9 mouse cellular contexts compared by ENCODE assay signal in the genomic region with DNA sequence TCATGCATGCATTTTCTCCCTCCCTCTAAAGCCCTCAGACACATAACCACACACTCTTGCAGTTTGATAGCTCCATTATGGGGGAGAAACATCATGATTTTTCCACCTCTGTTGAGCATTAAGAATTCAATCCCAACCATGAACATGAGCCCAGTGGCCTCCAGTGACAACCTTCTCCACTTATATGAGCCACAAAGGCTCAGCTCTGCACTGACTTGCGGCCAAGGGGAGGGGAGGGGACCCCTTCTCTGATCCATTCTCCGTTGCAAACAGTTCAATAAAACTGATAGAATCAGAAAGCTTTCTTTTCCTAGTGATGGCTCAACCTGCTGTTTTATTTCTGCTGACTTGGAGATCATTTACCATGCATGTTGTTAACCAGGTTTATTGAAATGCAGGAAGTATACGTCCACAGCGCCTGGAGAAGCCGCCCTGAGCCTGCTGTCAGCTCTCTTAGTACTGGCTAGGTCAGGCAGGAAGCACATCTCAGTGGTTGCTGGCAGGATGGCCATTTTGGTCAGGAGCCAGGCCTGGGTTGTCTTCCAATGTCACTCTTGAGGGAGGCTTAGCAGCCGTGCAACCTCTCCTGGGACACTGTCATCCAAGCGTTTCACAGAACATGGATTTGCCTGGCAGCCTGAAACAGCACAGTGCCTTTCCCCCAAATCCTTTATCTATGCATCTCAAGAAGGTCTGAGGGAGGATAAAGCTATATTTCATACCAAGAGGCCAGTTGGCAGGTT.
A peak's percentile ranks its signal among the peaks of the same experiment; 100 is the strongest.
DNase-seq lines count a peak whose midpoint lies in the region; ATAC-seq and TF ChIP-seq lines count a peak whose summit lies in the region.
"Had no signal": no experiment of that assay in that cellular context is flagged by ENCODE, and none has a peak within 500 bp of the region (broad histone marks: within the 10 kb centered on the region; RNA-seq: fewer than 3 reads in every experiment).

No protein-coding gene starts in this region.

- no peak overlapping the region for H3K4me3 ChIP-seq in heart, adult 2 months
- no peak overlapping the region for H3K4me3 ChIP-seq in heart, embryonic 10.5 days
- H3K4me3 ChIP-seq in kidney, postnatal 0 days (replicated peaks; ENCODE audit: low read depth, low read length) = no peak overlapping the region
- no peak overlapping the region for H3K4me3 ChIP-seq in liver, postnatal 0 days (ENCODE audit: low read depth, low read length)

- 26% methylated on average over 7 of the region's 7 CpGs for WGBS in heart, adult 2 months
- WGBS in heart, embryonic 10.5 days = 73% methylated on average over 7 of the region's 7 CpGs
- 40% methylated on average over 7 of the region's 7 CpGs for WGBS in kidney, postnatal 0 days
- WGBS in liver, postnatal 0 days (ENCODE audit: insufficient replicate concordance) = 67% methylated on average over 7 of the region's 7 CpGs

- H3K4me2 ChIP-seq in kidney, postnatal 0 days (ENCODE audit: low read length) = no peak overlapping the region
- H3K4me2 ChIP-seq in liver, postnatal 0 days (ENCODE audit: low read depth, low read length) = no peak overlapping the region

- no peak overlapping the region for H3K27ac ChIP-seq in heart, adult 2 months
- H3K27ac ChIP-seq in heart, embryonic 10.5 days = no peak overlapping the region
- peak overlapping the region; percentile 8; the same call in 1 of the 2 replicates for H3K27ac ChIP-seq in kidney, postnatal 0 days
- no peak overlapping the region for H3K27ac ChIP-seq in liver, postnatal 0 days (ENCODE audit: low read depth)
- H3K27ac ChIP-seq: liver, embryonic 14.5 days had no signal

- intact Hi-C loops in heart, adult 2 months (cut with DNase I) = no loop called here

- no peak for ATAC-seq in kidney, postnatal 0 days (replicated peaks; ENCODE audit: low FRiP score, low read depth)
- ATAC-seq in liver, postnatal 0 days = no peak

- no peak for TF ChIP-seq POLR2A in heart, adult 2 months (IDR thresholded peaks at IDR 0.05; ENCODE audit: insufficient read depth, low read depth, low read length)

- H3K36me3 ChIP-seq in heart, adult 2 months (ENCODE audit: control insufficient read depth, insufficient read depth, low read length) = no peaks in the 10 kb centered on the region
- no peaks in the 10 kb centered on the region for H3K36me3 ChIP-seq in heart, embryonic 10.5 days
- H3K36me3 ChIP-seq in kidney, postnatal 0 days (ENCODE audit: insufficient read depth, low read length) = no peaks in the 10 kb centered on the region
- H3K36me3 ChIP-seq in liver, postnatal 0 days (replicated peaks; ENCODE audit: insufficient read depth, low read length) = no peaks in the 10 kb centered on the region

- H3K27me3 ChIP-seq in heart, adult 2 months (ENCODE audit: control insufficient read depth, insufficient read depth, low read length) = no peaks in the 10 kb centered on the region
- no peaks in the 10 kb centered on the region for H3K27me3 ChIP-seq in heart, embryonic 10.5 days (ENCODE audit: insufficient read depth, poor library complexity, severe bottlenecking)
- H3K27me3 ChIP-seq in kidney, postnatal 0 days (ENCODE audit: insufficient read depth, low read length) = no peaks in the 10 kb centered on the region
- no peaks in the 10 kb centered on the region for H3K27me3 ChIP-seq in liver, postnatal 0 days (ENCODE audit: insufficient read depth, low read length)

- H3K9me3 ChIP-seq in heart, embryonic 10.5 days = no peaks in the 10 kb centered on the region
- no peaks in the 10 kb centered on the region for H3K9me3 ChIP-seq in kidney, postnatal 0 days (replicated peaks; ENCODE audit: low read length)
- no peaks in the 10 kb centered on the region for H3K9me3 ChIP-seq in liver, postnatal 0 days (ENCODE audit: low read length)

- H3K79me2 ChIP-seq in heart, adult 2 months (replicated peaks; ENCODE audit: control insufficient read depth, insufficient read depth, low read length) = no peaks in the 10 kb centered on the region

- DNase-seq in heart, adult 2 months = peak; percentile 61 to 63
- DNase-seq in heart, embryonic 10.5 days (ENCODE audit: low spot score) = no peak
- DNase-seq in adrenal gland, postnatal 14 days = peak; percentile 65
- DNase-seq in gastrocnemius, postnatal 10 days = peak; percentile 73
- DNase-seq in kidney, postnatal 0 days (ENCODE audit: low spot score) = peak; percentile 31
- DNase-seq in liver, postnatal 0 days = no peak
- no peak for DNase-seq in frontal cortex, adult 2 months (ENCODE audit: extremely low spot score in 1 of 2, low spot score in 1 of 2)
- DNase-seq in thymus, postnatal 25 days = no peak

- H3K9ac ChIP-seq in heart, adult 2 months (ENCODE audit: low read depth, low read length) = no peak overlapping the region
- H3K9ac ChIP-seq in kidney, postnatal 0 days (ENCODE audit: low read depth, low read length) = no peak overlapping the region
- no peak overlapping the region for H3K9ac ChIP-seq in liver, postnatal 0 days (replicated peaks)
- H3K9ac ChIP-seq: liver, embryonic 14.5 days had no signal

- no peak for TF ChIP-seq CTCF in heart, adult 2 months (IDR thresholded peaks at IDR 0.05)
- no peak for TF ChIP-seq CTCF in kidney, postnatal 0 days (IDR thresholded peaks at IDR 0.05; ENCODE audit: low read depth)
- no peak for TF ChIP-seq CTCF in liver, postnatal 0 days (IDR thresholded peaks at IDR 0.05; ENCODE audit: low read depth)

- no peaks in the 10 kb centered on the region for H3K4me1 ChIP-seq in heart, adult 2 months (ENCODE audit: control insufficient read depth, insufficient read depth, low read length)
- no peaks in the 10 kb centered on the region; the same call in 1 of the 2 replicates for H3K4me1 ChIP-seq in heart, embryonic 10.5 days
- H3K4me1 ChIP-seq in kidney, postnatal 0 days (replicated peaks; ENCODE audit: insufficient read depth, low read length) = peaks cover 11% of the 10 kb centered on the region
- no peaks in the 10 kb centered on the region; the same call in 1 of the 2 replicates for H3K4me1 ChIP-seq in liver, postnatal 0 days (ENCODE audit: insufficient read depth)

- TF ChIP-seq EP300 in heart, adult 2 months (IDR thresholded peaks at IDR 0.05; ENCODE audit: insufficient read depth, low read depth, low read length) = no peak
- no peak for TF ChIP-seq EP300 in liver, postnatal 0 days (IDR thresholded peaks at IDR 0.05; ENCODE audit: low read depth)

Comparison
In these comparisons a context has a peak if more than half of its experiments do, and no peak if none do; other contexts are left out.
1. DNase-seq: peak in heart, adult 2 months (2 of 2), adrenal gland, postnatal 14 days (single experiment), gastrocnemius, postnatal 10 days (single experiment) and kidney, postnatal 0 days (single experiment); none in heart, embryonic 10.5 days (single experiment), liver, postnatal 0 days (single experiment), frontal cortex, adult 2 months (0 of 2) and thymus, postnatal 25 days (single experiment).